14 mouse cellular contexts compared by ENCODE assay signal in the genomic region with DNA sequence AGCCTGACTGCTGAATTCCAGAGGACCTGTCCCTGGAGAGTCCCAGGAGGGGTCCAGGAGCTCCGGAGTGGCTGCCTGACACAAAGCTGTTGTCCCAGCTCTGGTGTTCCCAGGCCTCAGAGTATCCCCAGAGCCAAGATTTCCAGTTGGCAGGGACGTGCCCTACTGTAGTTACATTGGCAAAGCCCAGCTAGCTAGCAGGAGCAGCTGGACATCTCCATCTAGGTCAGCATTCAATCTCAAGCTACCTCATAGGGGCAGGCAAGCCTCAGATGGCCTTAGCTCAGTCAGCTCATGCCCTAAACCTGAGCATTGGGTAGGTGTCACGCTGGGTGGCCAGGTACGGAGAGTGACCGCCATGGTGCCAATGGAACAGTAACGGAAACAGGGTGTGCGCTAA.
DNase-seq lines count a peak whose midpoint lies in the region; ATAC-seq and TF ChIP-seq lines count a peak whose summit lies in the region.
"Had no signal": no experiment of that assay in that cellular context is flagged by ENCODE, and none has a peak within 500 bp of the region (broad histone marks: within the 10 kb centered on the region; RNA-seq: fewer than 3 reads in every experiment).

No protein-coding gene starts in this region.

- H3K9me3 ChIP-seq in hindbrain, postnatal 0 days (ENCODE audit: low read length) = no peaks in the 10 kb centered on the region
- no peaks in the 10 kb centered on the region for H3K9me3 ChIP-seq in hindbrain, embryonic 12.5 days (replicated peaks)
- H3K9me3 ChIP-seq in CH12.LX (replicated peaks; ENCODE audit: low read length) = peaks cover 2% of the 10 kb centered on the region
- no peaks in the 10 kb centered on the region for H3K9me3 ChIP-seq in kidney, embryonic 16.5 days (ENCODE audit: low read length)
- no peaks in the 10 kb centered on the region for H3K9me3 ChIP-seq in midbrain, embryonic 11.5 days (ENCODE audit: control insufficient read depth, low read length)
- H3K9me3 ChIP-seq: liver, embryonic 13.5 days had no signal

- in situ Hi-C loops in CH12.LX (cut with MboI; ENCODE audit: low pct_ligation_motif_present, low pct_unique_long_range_greater_than_20kb, low sequenced_read_pairs) = no loop called here

- no peak overlapping the region for H3K4me3 ChIP-seq in hindbrain, postnatal 0 days (ENCODE audit: low read length)
- no peak overlapping the region for H3K4me3 ChIP-seq in hindbrain, embryonic 12.5 days
- peak overlapping the region in 2 of 3 experiments; percentile 36 to 50 for H3K4me3 ChIP-seq in CH12.LX (replicated peaks in 1 of 3; ENCODE audit: low read depth in 2 of 3, low read length in 2 of 3, poor library complexity in 1 of 3)
- no peak overlapping the region for H3K4me3 ChIP-seq in kidney, embryonic 16.5 days (ENCODE audit: low read length)
- H3K4me3 ChIP-seq in midbrain, embryonic 11.5 days (ENCODE audit: low read depth, low read length) = no peak overlapping the region
- H3K4me3 ChIP-seq: liver, embryonic 13.5 days; myocyte had no signal

- dilution Hi-C loops in CH12.LX (cut with MboI; ENCODE audit: extremely low pct_ligation_motif_present, extremely low pct_unique_long_range_greater_than_20kb, low sequenced_read_pairs) = no loop called here

- H3K9ac ChIP-seq in hindbrain, postnatal 0 days (replicated peaks; ENCODE audit: low read length) = no peak overlapping the region
- H3K9ac ChIP-seq in hindbrain, embryonic 12.5 days = no peak overlapping the region
- H3K9ac ChIP-seq in CH12.LX (ENCODE audit: insufficient read depth, low read depth) = 0 out of 2 replicates have a peak overlapping the region, but pooled peaks have one; percentile 30
- H3K9ac ChIP-seq in kidney, embryonic 16.5 days (replicated peaks; ENCODE audit: low read length) = no peak overlapping the region
- no peak overlapping the region for H3K9ac ChIP-seq in midbrain, embryonic 11.5 days (ENCODE audit: low read length)
- H3K9ac ChIP-seq: liver, embryonic 13.5 days had no signal

- 0 out of 2 replicates have a peak, but pooled peaks cover 8% of the 10 kb centered on the region for H3K4me1 ChIP-seq in hindbrain, postnatal 0 days (ENCODE audit: insufficient read depth, low read length)
- H3K4me1 ChIP-seq in hindbrain, embryonic 12.5 days = peaks cover 30% of the 10 kb centered on the region
- peaks cover 57 to 88% of the 10 kb centered on the region in 2 experiments for H3K4me1 ChIP-seq in CH12.LX (ENCODE audit: control insufficient read depth in 1 of 2, insufficient read depth in 2 of 2)
- peaks cover 27% of the 10 kb centered on the region for H3K4me1 ChIP-seq in kidney, embryonic 16.5 days (ENCODE audit: insufficient read depth, low read length)
- H3K4me1 ChIP-seq in midbrain, embryonic 11.5 days (ENCODE audit: control insufficient read depth, insufficient read depth, low read length) = peaks cover 23% of the 10 kb centered on the region

- H3K27ac ChIP-seq in hindbrain, postnatal 0 days = no peak overlapping the region
- H3K27ac ChIP-seq in hindbrain, embryonic 12.5 days = no peak overlapping the region
- peak overlapping the region; percentile 95 for H3K27ac ChIP-seq in CH12.LX (ENCODE audit: insufficient read depth, low read depth)
- no peak overlapping the region for H3K27ac ChIP-seq in kidney, embryonic 16.5 days (ENCODE audit: low read length)
- H3K27ac ChIP-seq in midbrain, embryonic 11.5 days (ENCODE audit: low read depth, low read length) = no peak overlapping the region

- no peaks in the 10 kb centered on the region for H3K36me3 ChIP-seq in hindbrain, postnatal 0 days (ENCODE audit: insufficient read depth, low read length)
- no peaks in the 10 kb centered on the region for H3K36me3 ChIP-seq in hindbrain, embryonic 12.5 days
- peaks cover 10 to 42% of the 10 kb centered on the region in 2 experiments for H3K36me3 ChIP-seq in CH12.LX (replicated peaks in 1 of 2; ENCODE audit: control insufficient read depth in 1 of 2, insufficient read depth in 1 of 2, low read length in 1 of 2)
- H3K36me3 ChIP-seq in kidney, embryonic 16.5 days (ENCODE audit: insufficient read depth, low read length) = no peaks in the 10 kb centered on the region
- no peaks in the 10 kb centered on the region for H3K36me3 ChIP-seq in midbrain, embryonic 11.5 days (ENCODE audit: control insufficient read depth, insufficient read depth, low read length)
- H3K36me3 ChIP-seq: liver, embryonic 13.5 days had no signal

- H3K79me2 ChIP-seq in CH12.LX (replicated peaks; ENCODE audit: control insufficient read depth, extremely low read depth, insufficient read depth, poor library complexity, severe bottlenecking) = peaks cover 11% of the 10 kb centered on the region

- no peak for TF ChIP-seq POLR2A in CH12.LX (IDR thresholded peaks at IDR 0.05; ENCODE audit: low read depth, low read length)

- no peaks in the 10 kb centered on the region for H3K27me3 ChIP-seq in hindbrain, postnatal 0 days (ENCODE audit: insufficient read depth, low read length)
- no peaks in the 10 kb centered on the region for H3K27me3 ChIP-seq in hindbrain, embryonic 12.5 days
- no peaks in the 10 kb centered on the region for H3K27me3 ChIP-seq in CH12.LX (replicated peaks)
- no peaks in the 10 kb centered on the region for H3K27me3 ChIP-seq in kidney, embryonic 16.5 days (ENCODE audit: insufficient read depth, low read length)
- H3K27me3 ChIP-seq in midbrain, embryonic 11.5 days (ENCODE audit: control insufficient read depth, insufficient read depth, low read length) = no peaks in the 10 kb centered on the region
- H3K27me3 ChIP-seq: liver, embryonic 13.5 days had no signal

- TF ChIP-seq CTCF in hindbrain, postnatal 0 days (IDR thresholded peaks at IDR 0.05; ENCODE audit: low read depth) = no peak
- TF ChIP-seq CTCF in CH12.LX (conservative IDR thresholded peaks at IDR 0.05 in 1 of 2, IDR thresholded peaks at IDR 0.05 in 1 of 2; ENCODE audit: low read depth in 2 of 2, low read length in 2 of 2) = no peak

- 86% methylated on average over 7 of the region's 7 CpGs for WGBS in hindbrain, postnatal 0 days
- 89% methylated on average over 7 of the region's 7 CpGs for WGBS in hindbrain, embryonic 12.5 days
- 91% methylated on average over 7 of the region's 7 CpGs for WGBS in kidney, embryonic 16.5 days
- 88% methylated on average over 7 of the region's 7 CpGs for WGBS in midbrain, embryonic 11.5 days

- TF ChIP-seq EP300 in CH12.LX (IDR thresholded peaks at IDR 0.05; ENCODE audit: low read length) = no peak

- H3K4me2 ChIP-seq in hindbrain, postnatal 0 days (ENCODE audit: low read depth, low read length) = no peak overlapping the region
- no peak overlapping the region for H3K4me2 ChIP-seq in hindbrain, embryonic 12.5 days (replicated peaks)
- H3K4me2 ChIP-seq in CH12.LX (ENCODE audit: insufficient read depth, low read depth, poor library complexity, severe bottlenecking) = peak overlapping the region; percentile 53
- H3K4me2 ChIP-seq in kidney, embryonic 16.5 days (replicated peaks; ENCODE audit: low read depth, low read length) = no peak overlapping the region
- no peak overlapping the region for H3K4me2 ChIP-seq in midbrain, embryonic 11.5 days
- H3K4me2 ChIP-seq: liver, embryonic 13.5 days had no signal

- ATAC-seq in hindbrain, postnatal 0 days = peak; percentile 30; the same call in 1 of the 2 replicates
- ATAC-seq in hindbrain, embryonic 12.5 days (ENCODE audit: low FRiP score) = no peak
- no peak for ATAC-seq in kidney, embryonic 16.5 days (ENCODE audit: low FRiP score, low TSS enrichment)
- no peak for ATAC-seq in midbrain, embryonic 11.5 days (ENCODE audit: low FRiP score)

- no peak for TF ChIP-seq RAD21 in CH12.LX (IDR thresholded peaks at IDR 0.05; ENCODE audit: low read depth, low read length)

- DNase-seq in hindbrain, postnatal 0 days (ENCODE audit: low spot score) = peak; percentile 34
- no peak for DNase-seq in CH12.LX (ENCODE audit: extremely low read depth)
- DNase-seq in cerebellum, adult 11-12 months = peak; percentile 92
- DNase-seq in gastrocnemius, adult 18-20 months (ENCODE audit: low spot score) = peak; percentile 84
- DNase-seq in lung, postnatal 14 days = no peak
- no peak for DNase-seq in midbrain, embryonic 11.5 days (ENCODE audit: low spot score, missing footprints)
- DNase-seq: heart, postnatal 14 days; kidney, adult 2 months; liver, embryonic 13.5 days; lung, postnatal 36 days; thymus, postnatal 36 days had no signal

TF ChIP-seq in CH12.LX, 34 proteins besides CTCF, POLR2A, EP300 and RAD21:
- no peak for TF ChIP-seq ZC3H11A (IDR thresholded peaks at IDR 0.05; ENCODE audit: low read depth, low read length)
- no peak for TF ChIP-seq TCF12 (IDR thresholded peaks at IDR 0.05; ENCODE audit: low read depth, low read length)
- TF ChIP-seq ZMIZ1 (IDR thresholded peaks at IDR 0.05; ENCODE audit: low read depth, low read length) = no peak
- TF ChIP-seq JUN (IDR thresholded peaks at IDR 0.05; ENCODE audit: insufficient read depth, low read depth, low read length) = no peak
- no peak for TF ChIP-seq TBP (conservative IDR thresholded peaks at IDR 0.05; ENCODE audit: low read depth, low read length)
TF ChIP-seq in CH12.LX: peak in this region for 0.

Comparison
In these comparisons a context has a peak if more than half of its experiments do, and no peak if none do; other contexts are left out.
1. DNase-seq: peak in hindbrain, postnatal 0 days (single experiment), cerebellum, adult 11-12 months (single experiment) and gastrocnemius, adult 18-20 months (single experiment); none in CH12.LX (single experiment), lung, postnatal 14 days (single experiment) and midbrain, embryonic 11.5 days (single experiment).
2. H3K4me3 ChIP-seq: peak in CH12.LX (2 of 3); none in hindbrain, postnatal 0 days (single experiment), hindbrain, embryonic 12.5 days (single experiment), kidney, embryonic 16.5 days (single experiment) and midbrain, embryonic 11.5 days (single experiment).